Mouse (Mus musculus) spleen, adult 2 months (tissue): Measurements from ENCODE around the gene Gm21987. TPM values are rescaled to one million over a fixed set of nuclear protein-coding genes. Genes with fewer than 3 reads are reported as not detected.

Experiments
- DNase-seq, 2 experiments: peaks; one replicate each; pipeline versions ENCODE4 v3.0.0 to v3.0.0-alpha.2; 2012 to 2021; ENCODE audit warnings: low spot score in 2 of 2, low read depth in 1 of 2
- H3K27ac ChIP-seq: fragments of 200-500 bp; 2 replicates; pipeline ENCODE4 v1.5.1; 2012; ENCODE audit warnings: low read length, inconsistent platforms; ENCODE audit not compliant: insufficient read depth
- H3K27me3 ChIP-seq: fragments of 200-500 bp; 2 replicates; pipeline ENCODE4 v1.6.1; 2012; ENCODE audit warnings: mild to moderate bottlenecking, moderate library complexity, low read length, inconsistent platforms; ENCODE audit not compliant: control insufficient read depth, insufficient read depth
- H3K36me3 ChIP-seq: fragments of 200-500 bp; 2 replicates; pipeline ENCODE4 v1.6.1; 2012; ENCODE audit warnings: mild to moderate bottlenecking, low read length, inconsistent platforms; ENCODE audit not compliant: control insufficient read depth, insufficient read depth
- H3K4me1 ChIP-seq: fragments of 200-500 bp; 2 replicates; pipeline ENCODE4 v1.6.1; 2011; ENCODE audit warnings: inconsistent platforms; ENCODE audit not compliant: control insufficient read depth, insufficient read depth, insufficient read length
- H3K4me3 ChIP-seq: fragments of 200-500 bp; 2 replicates; pipeline ENCODE4 v1.5.1; 2011; ENCODE audit warnings: mild to moderate bottlenecking, inconsistent platforms; ENCODE audit not compliant: insufficient read depth, insufficient read length; ENCODE audit errors: extremely low read depth
- CTCF ChIP-seq: fragments of 200-500 bp; IDR thresholded peaks from 2 replicates; pipeline ENCODE4 v1.5.1; 2011; ENCODE audit warnings: mild to moderate bottlenecking, inconsistent platforms; ENCODE audit not compliant: insufficient read depth, insufficient read length, insufficient replicate concordance; ENCODE audit errors: extremely low read depth
- POLR2A ChIP-seq: fragments of 200-500 bp; IDR thresholded peaks from 2 replicates; pipeline ENCODE4 v1.6.1; 2011; ENCODE audit warnings: low read depth, low read length, inconsistent platforms
- WGBS: fragments of 180-500 bp; shearing (Covaris S2); methylation state at CpG from one replicate; pipeline ENCODE4 v1.1.7; 2018; 5-methylcytosine and 5-hydroxymethylcytosine counted together
- polyA plus RNA-seq: library from polyadenylated mRNA; depleted of rRNA; stranded (reverse); fragments of >200 nt; gene quantifications from 2 replicates; pipeline ENCODE4 v1.2.3, GENCODE M21; 2012

The Gm21987 gene
- polyA plus RNA-seq, 1 experiment, result not detected

- H3K27ac ChIP-seq, result peak overlapping the region; percentile 44
- no peak for TF ChIP-seq POLR2A
- no peak for TF ChIP-seq CTCF
- 16% methylated on average over 17 of the region's 17 CpGs for WGBS
- H3K4me1 ChIP-seq, result peaks cover 20% of the 10 kb centered on the region; the same call in 1 of the 2 replicates
- H3K36me3 ChIP-seq, result no peaks in the 10 kb centered on the region
- H3K27me3 ChIP-seq, result no peaks in the 10 kb centered on the region
- H3K4me3 ChIP-seq, result peak overlapping the region; percentile 18; the same call in 1 of the 2 replicates
- peak in 1 of 2 experiments; percentile 60 for DNase-seq
Measured at GRCm38 (mm10) chr16:38399531-38400231, 52.8 kb downstream of the Gm21987 start.

- H3K27me3 ChIP-seq, result no peaks in the 10 kb centered on the region
- no peak for TF ChIP-seq CTCF
- no peak for TF ChIP-seq POLR2A
- H3K4me3 ChIP-seq, result no peak overlapping the region
- H3K27ac ChIP-seq, result no peak overlapping the region
- 90% methylated on average over 9 of the region's 9 CpGs for WGBS
- H3K36me3 ChIP-seq, result no peaks in the 10 kb centered on the region
- no peak for DNase-seq
- H3K4me1 ChIP-seq, result peaks cover 20% of the 10 kb centered on the region; the same call in 1 of the 2 replicates
Measured at GRCm38 (mm10) chr16:38400311-38400960, 53.6 kb downstream of the Gm21987 start.

- TF ChIP-seq CTCF (no peak), POLR2A (no peak)
- 96% methylated on average over 6 of the region's 6 CpGs for WGBS
- Histone ChIP-seq H3K27ac (no peak overlapping the region), H3K36me3 (no peaks in the 10 kb centered on the region), H3K27me3 (no peaks in the 10 kb centered on the region), H3K4me1 (peaks cover 21% of the 10 kb centered on the region; the same call in 1 of the 2 replicates), H3K4me3 (no peak overlapping the region)
- no peak for DNase-seq
Measured at GRCm38 (mm10) chr16:38401468-38401867, 54.6 kb downstream of the Gm21987 start.

- Histone ChIP-seq H3K27ac (peak overlapping the region; percentile 1; the same call in 1 of the 2 replicates), H3K36me3 (no peaks in the 10 kb centered on the region), H3K4me1 (peaks cover 21% of the 10 kb centered on the region; the same call in 1 of the 2 replicates), H3K4me3 (no peak overlapping the region), H3K27me3 (no peaks in the 10 kb centered on the region)
- DNase-seq, result peak; percentile 30 to 43
- no peak for TF ChIP-seq POLR2A
- TF ChIP-seq CTCF, result no peak
- 17% methylated on average over 7 of the region's 7 CpGs for WGBS
Measured at GRCm38 (mm10) chr16:38403639-38404038, 56.8 kb downstream of the Gm21987 start.

- H3K27ac ChIP-seq, result no peak overlapping the region
- no peak overlapping the region for H3K4me3 ChIP-seq
- WGBS, result 80% methylated on average over 5 of the region's 5 CpGs
- DNase-seq, result no peak
- H3K36me3 ChIP-seq, result no peaks in the 10 kb centered on the region
- H3K4me1 ChIP-seq, result peaks cover 12% of the 10 kb centered on the region; the same call in 1 of the 2 replicates
- TF ChIP-seq CTCF, result no peak
- TF ChIP-seq POLR2A, result no peak
- H3K27me3 ChIP-seq, result no peaks in the 10 kb centered on the region
Measured at GRCm38 (mm10) chr16:38406293-38406692, 59.5 kb downstream of the Gm21987 start.

GRCm38 (mm10) chr16:38406708-38407107 is 59.9 kb downstream of the Gm21987 start:
- no peaks in the 10 kb centered on the region for H3K27me3 ChIP-seq
- DNase-seq, result peak in 1 of 2 experiments; percentile 39
- H3K4me3 ChIP-seq, result no peak overlapping the region
- H3K36me3 ChIP-seq, result no peaks in the 10 kb centered on the region
- no peak for TF ChIP-seq CTCF
- TF ChIP-seq POLR2A, result no peak
- peaks cover 12% of the 10 kb centered on the region; the same call in 1 of the 2 replicates for H3K4me1 ChIP-seq
- no peak overlapping the region for H3K27ac ChIP-seq
- 60% methylated on average over 6 of the region's 6 CpGs for WGBS
